Mouse (Mus musculus): ENCODE measurements around the gene Zfp385b. TPM values are rescaled to one million over a fixed set of nuclear protein-coding genes. Genes with fewer than 3 reads are reported as not detected.

Zfp385b gene
- total and polyA plus RNA-seq, 3 experiments = not detected

DNA sequence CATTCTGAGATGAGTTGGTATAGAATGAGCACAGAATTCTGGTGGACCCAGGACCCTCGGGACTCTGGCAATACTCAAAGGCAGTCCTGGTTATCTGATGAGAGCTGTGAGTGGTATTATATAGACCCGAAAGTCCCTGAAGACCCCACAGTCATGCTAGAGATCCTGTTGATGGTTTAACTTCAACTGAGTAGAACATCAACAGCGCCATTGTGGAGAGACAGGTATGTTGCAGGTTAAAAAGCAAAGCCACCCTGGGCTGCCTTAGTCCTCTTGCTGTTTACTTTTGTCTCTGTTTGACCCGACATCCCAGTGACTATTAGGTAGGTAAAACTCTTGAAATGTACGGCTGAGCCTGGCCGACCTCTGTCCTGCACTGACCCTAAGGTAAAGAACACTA, 431.3 kb downstream of the Zfp385b start:
- Histone ChIP-seq H3K4me1 (ENCODE audit: control insufficient read depth in 1 of 2, insufficient read depth in 2 of 2) (no peaks in the 10 kb centered on the region), H3K79me2 (replicated peaks; ENCODE audit: control insufficient read depth, extremely low read depth, insufficient read depth, poor library complexity, severe bottlenecking) (no peaks in the 10 kb centered on the region), H3K4me2 (ENCODE audit: insufficient read depth, low read depth, poor library complexity, severe bottlenecking) (no peak overlapping the region), H3K9me3 (replicated peaks; ENCODE audit: low read length) (peaks cover 54% of the 10 kb centered on the region), H3K4me3 (replicated peaks in 1 of 3; ENCODE audit: low read depth in 2 of 3, low read length in 2 of 3, poor library complexity in 1 of 3) (no peak overlapping the region), H3K27ac (ENCODE audit: insufficient read depth, low read depth) (no peak overlapping the region), H3K9ac (ENCODE audit: insufficient read depth, low read depth) (no peak overlapping the region), H3K36me3 (replicated peaks in 1 of 2; ENCODE audit: control insufficient read depth in 1 of 2, insufficient read depth in 1 of 2, low read length in 1 of 2) (no peaks in the 10 kb centered on the region), H3K27me3 (replicated peaks) (no peaks in the 10 kb centered on the region)
- DNase-seq (ENCODE audit: extremely low read depth) = no peak
- dilution Hi-C loops (cut with MboI; ENCODE audit: extremely low pct_ligation_motif_present, extremely low pct_unique_long_range_greater_than_20kb, low sequenced_read_pairs) = no loop called here
- in situ Hi-C loops (cut with MboI; ENCODE audit: low pct_ligation_motif_present, low pct_unique_long_range_greater_than_20kb, low sequenced_read_pairs) = no loop called here
- no peak for TF ChIP-seq MAZ (IDR thresholded peaks at IDR 0.05; ENCODE audit: low read depth, low read length)
- TF ChIP-seq RAD21 (IDR thresholded peaks at IDR 0.05; ENCODE audit: low read depth, low read length) = no peak
- no peak for TF ChIP-seq PAX5 (IDR thresholded peaks at IDR 0.05; ENCODE audit: low read length)
- no peak for TF ChIP-seq NELFE (IDR thresholded peaks at IDR 0.05; ENCODE audit: low read depth, low read length)

DNA sequence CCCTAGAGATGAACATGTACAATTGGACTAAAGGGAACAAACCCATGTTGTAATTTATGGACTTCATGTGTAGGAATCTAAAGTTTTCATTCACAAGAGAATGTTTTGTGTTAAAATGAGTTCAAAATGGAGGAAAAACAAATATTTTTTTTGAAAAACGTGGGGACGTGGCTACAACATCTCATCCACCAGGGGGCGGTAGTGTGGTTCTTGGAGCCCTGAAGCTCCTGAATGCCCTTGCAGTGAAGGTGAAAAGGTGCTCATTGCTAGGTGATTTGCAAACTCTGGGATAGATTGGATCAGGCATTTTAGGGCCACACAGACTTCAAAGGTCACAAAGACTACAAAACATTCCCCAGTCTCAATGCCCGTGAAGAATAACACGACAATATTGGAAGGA, 432.9 kb downstream of the Zfp385b start:
- TF ChIP-seq CTCF (conservative IDR thresholded peaks at IDR 0.05 in 1 of 2, IDR thresholded peaks at IDR 0.05 in 1 of 2; ENCODE audit: low read depth in 2 of 2, low read length in 2 of 2) = 0 out of 4 replicates have a peak, but pooled peaks of 1 of the 2 experiments have one; percentile 1
- TF ChIP-seq MAFK (IDR thresholded peaks at IDR 0.05; ENCODE audit: insufficient replicate concordance, low read length) = no peak
- no peak for TF ChIP-seq JUN (IDR thresholded peaks at IDR 0.05; ENCODE audit: insufficient read depth, low read depth, low read length)
- no peak for TF ChIP-seq MYC (IDR thresholded peaks at IDR 0.05; ENCODE audit: low read depth, low read length)
- Histone ChIP-seq H3K27ac (ENCODE audit: insufficient read depth, low read depth) (no peak overlapping the region), H3K9ac (ENCODE audit: insufficient read depth, low read depth) (no peak overlapping the region), H3K9me3 (replicated peaks; ENCODE audit: low read length) (peaks cover 60% of the 10 kb centered on the region), H3K27me3 (replicated peaks) (no peaks in the 10 kb centered on the region), H3K4me2 (ENCODE audit: insufficient read depth, low read depth, poor library complexity, severe bottlenecking) (no peak overlapping the region), H3K79me2 (replicated peaks; ENCODE audit: control insufficient read depth, extremely low read depth, insufficient read depth, poor library complexity, severe bottlenecking) (no peaks in the 10 kb centered on the region), H3K4me3 (replicated peaks in 1 of 3; ENCODE audit: low read depth in 2 of 3, low read length in 2 of 3, poor library complexity in 1 of 3) (no peak overlapping the region), H3K36me3 (replicated peaks in 1 of 2; ENCODE audit: control insufficient read depth in 1 of 2, insufficient read depth in 1 of 2, low read length in 1 of 2) (no peaks in the 10 kb centered on the region), H3K4me1 (ENCODE audit: control insufficient read depth in 1 of 2, insufficient read depth in 2 of 2) (no peaks in the 10 kb centered on the region)
- dilution Hi-C loops (cut with MboI; ENCODE audit: extremely low pct_ligation_motif_present, extremely low pct_unique_long_range_greater_than_20kb, low sequenced_read_pairs) (no loop called here), in situ Hi-C loops (cut with MboI; ENCODE audit: low pct_ligation_motif_present, low pct_unique_long_range_greater_than_20kb, low sequenced_read_pairs) (no loop called here)
- DNase-seq (ENCODE audit: extremely low read depth) = no peak

DNA sequence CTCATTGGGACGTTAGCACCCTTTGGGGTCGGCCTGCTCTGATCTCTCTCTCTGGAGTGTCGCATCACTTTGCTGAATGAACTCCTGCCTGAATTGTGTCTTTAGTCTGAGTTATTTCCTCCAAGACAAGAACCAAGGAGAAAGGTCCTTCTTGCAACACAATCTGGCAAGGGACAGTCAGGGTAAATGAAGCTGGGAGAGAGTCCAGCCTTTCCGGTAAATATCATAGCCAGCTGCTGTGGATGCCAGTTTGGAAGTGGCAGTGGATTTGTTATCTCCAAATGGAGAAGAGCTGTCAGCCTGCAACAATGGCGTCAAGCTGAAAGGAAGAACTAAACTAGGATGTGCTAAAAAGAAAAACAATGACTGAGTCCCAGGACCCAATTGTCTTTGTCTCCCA, 436.7 kb downstream of the Zfp385b start:
- no peak for DNase-seq (ENCODE audit: extremely low read depth)
- Histone ChIP-seq H3K4me3 (replicated peaks in 1 of 3; ENCODE audit: low read depth in 2 of 3, low read length in 2 of 3, poor library complexity in 1 of 3) (no peak overlapping the region), H3K36me3 (replicated peaks in 1 of 2; ENCODE audit: control insufficient read depth in 1 of 2, insufficient read depth in 1 of 2, low read length in 1 of 2) (no peaks in the 10 kb centered on the region), H3K4me1 (ENCODE audit: control insufficient read depth in 1 of 2, insufficient read depth in 2 of 2) (no peaks in the 10 kb centered on the region), H3K27me3 (replicated peaks) (no peaks in the 10 kb centered on the region), H3K79me2 (replicated peaks; ENCODE audit: control insufficient read depth, extremely low read depth, insufficient read depth, poor library complexity, severe bottlenecking) (no peaks in the 10 kb centered on the region), H3K27ac (ENCODE audit: insufficient read depth, low read depth) (no peak overlapping the region), H3K4me2 (ENCODE audit: insufficient read depth, low read depth, poor library complexity, severe bottlenecking) (no peak overlapping the region), H3K9ac (ENCODE audit: insufficient read depth, low read depth) (no peak overlapping the region), H3K9me3 (replicated peaks; ENCODE audit: low read length) (peaks cover 64% of the 10 kb centered on the region)
- TF ChIP-seq BHLHE40 (IDR thresholded peaks at IDR 0.05; ENCODE audit: low read depth, low read length) (no peak), HCFC1 (IDR thresholded peaks at IDR 0.05; ENCODE audit: low read depth, low read length) (no peak), ZKSCAN1 (IDR thresholded peaks at IDR 0.05; ENCODE audit: borderline replicate concordance, low read depth, low read length) (no peak), ETS1 (conservative IDR thresholded peaks at IDR 0.05; ENCODE audit: low read depth, low read length) (no peak), SIN3A (IDR thresholded peaks at IDR 0.05; ENCODE audit: low read length) (no peak), MXI1 (IDR thresholded peaks at IDR 0.05; ENCODE audit: low read depth, low read length) (no peak), ZNF384 (IDR thresholded peaks at IDR 0.05; ENCODE audit: low read depth, low read length) (no peak)
- dilution Hi-C loops (cut with MboI; ENCODE audit: extremely low pct_ligation_motif_present, extremely low pct_unique_long_range_greater_than_20kb, low sequenced_read_pairs) = no loop called here
- in situ Hi-C loops (cut with MboI; ENCODE audit: low pct_ligation_motif_present, low pct_unique_long_range_greater_than_20kb, low sequenced_read_pairs) = no loop called here

Measured in CH12.LX (cell line).